ENCODE assay signal across 13 mouse cellular contexts in the genomic region with DNA sequence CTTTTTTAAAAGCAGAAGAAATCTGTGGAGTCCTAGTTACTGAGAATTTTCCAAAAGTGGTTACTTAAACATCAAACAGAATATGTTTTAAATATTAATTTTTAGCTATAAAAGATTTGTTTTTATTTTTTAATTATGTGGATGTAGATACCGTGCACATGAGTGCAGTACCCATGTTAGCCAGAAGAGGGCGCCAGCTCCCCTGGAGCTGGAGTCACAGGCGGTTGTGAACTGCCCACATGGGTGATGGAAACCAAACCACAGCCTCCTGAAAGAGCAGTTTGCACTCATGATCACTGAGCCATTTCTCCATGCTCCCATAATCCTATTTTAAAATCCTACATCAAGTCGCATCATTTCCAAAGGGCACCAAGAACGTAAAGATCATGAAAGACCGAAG. TPM values are rescaled to one million over a fixed set of nuclear protein-coding genes. Genes with fewer than 3 reads are reported as not detected.
DNase-seq lines count a peak whose midpoint lies in the region; ATAC-seq and TF ChIP-seq lines count a peak whose summit lies in the region.
"Had no signal": no experiment of that assay in that cellular context is flagged by ENCODE, and none has a peak within 500 bp of the region (broad histone marks: within the 10 kb centered on the region; RNA-seq: fewer than 3 reads in every experiment).

No protein-coding gene starts in this region.

- no peak overlapping the region for H3K27ac ChIP-seq in forebrain, embryonic 14.5 days (ENCODE audit: low read depth, low read length)
- H3K27ac ChIP-seq: embryonic facial prominence, embryonic 13.5 days; stomach, embryonic 15.5 days had no signal

- H3K4me1 ChIP-seq in lung, adult 2 months (ENCODE audit: control insufficient read depth, insufficient read depth, low read length) = no peaks in the 10 kb centered on the region
- H3K4me1 ChIP-seq in E14TG2a.4 (replicated peaks; ENCODE audit: low read depth, low read length) = peaks cover 26% of the 10 kb centered on the region
- peaks cover 1% of the 10 kb centered on the region; the same call in 1 of the 2 replicates for H3K4me1 ChIP-seq in forebrain, embryonic 14.5 days (ENCODE audit: control insufficient read depth, insufficient read depth, low read length)
- H3K4me1 ChIP-seq: stomach, embryonic 15.5 days had no signal

- no peak overlapping the region for H3K9ac ChIP-seq in forebrain, embryonic 14.5 days (ENCODE audit: low read length)
- H3K9ac ChIP-seq: embryonic facial prominence, embryonic 13.5 days; stomach, embryonic 15.5 days had no signal

- no peak overlapping the region for H3K4me2 ChIP-seq in forebrain, embryonic 14.5 days (ENCODE audit: low read length)
- H3K4me2 ChIP-seq: embryonic facial prominence, embryonic 13.5 days; stomach, embryonic 15.5 days had no signal

- H3K36me3 ChIP-seq in E14TG2a.4 (ENCODE audit: insufficient read depth, low read length) = no peaks in the 10 kb centered on the region
- H3K36me3 ChIP-seq in forebrain, embryonic 14.5 days (ENCODE audit: control insufficient read depth, insufficient read depth, low read length) = no peaks in the 10 kb centered on the region
- H3K36me3 ChIP-seq: embryonic facial prominence, embryonic 13.5 days; stomach, embryonic 15.5 days had no signal

- peaks cover 45% of the 10 kb centered on the region for H3K27me3 ChIP-seq in E14TG2a.4 (ENCODE audit: insufficient read depth, low read length)
- H3K27me3 ChIP-seq in forebrain, embryonic 14.5 days (replicated peaks; ENCODE audit: control insufficient read depth, insufficient read depth, low read length) = peaks cover 23% of the 10 kb centered on the region

- 64% methylated on average over 6 of the region's 6 CpGs for WGBS in lung, adult 2 months
- WGBS in forebrain, embryonic 14.5 days = 67% methylated on average over 6 of the region's 6 CpGs

- peaks cover 9% of the 10 kb centered on the region; the same call in 1 of the 2 replicates for H3K9me3 ChIP-seq in E14TG2a.4 (ENCODE audit: low read length)
- peaks cover 5% of the 10 kb centered on the region; the same call in 1 of the 2 replicates for H3K9me3 ChIP-seq in forebrain, embryonic 14.5 days (replicated peaks; ENCODE audit: control insufficient read depth, low read length)
- H3K9me3 ChIP-seq: stomach, embryonic 15.5 days had no signal

- H3K4me3 ChIP-seq in lung, adult 2 months (replicated peaks; ENCODE audit: extremely low read depth, low read depth, low read length) = no peak overlapping the region
- no peak overlapping the region for H3K4me3 ChIP-seq in E14TG2a.4 (replicated peaks; ENCODE audit: low read length)
- H3K4me3 ChIP-seq in forebrain, embryonic 14.5 days (ENCODE audit: low read depth, low read length) = no peak overlapping the region
- H3K4me3 ChIP-seq: embryonic facial prominence, embryonic 13.5 days; stomach, embryonic 15.5 days had no signal

- peak; percentile 44 for TF ChIP-seq CTCF in lung, adult 2 months (IDR thresholded peaks at IDR 0.05; ENCODE audit: insufficient read depth, low read length)
- peak; percentile 99 for TF ChIP-seq CTCF in E14TG2a.4 (conservative IDR thresholded peaks at IDR 0.05; ENCODE audit: low read length)

- no peak for DNase-seq in lung, adult 2 months
- no peak for DNase-seq in lung, postnatal 10 days
- peak; percentile 15 for DNase-seq in NIH3T3 (ENCODE audit: low read depth)
- DNase-seq in naive thymus-derived CD4-positive, alpha-beta T cell, adult 2 months (ENCODE audit: low read depth) = peak; percentile 65
- no peak for DNase-seq in right cerebral cortex, postnatal 25 days
- DNase-seq in forebrain, embryonic 14.5 days (ENCODE audit: low spot score) = no peak
- DNase-seq: cerebellum, adult 9-11 months; heart, adult 18-20 months; lung, postnatal 36 days had no signal

- ATAC-seq in forebrain, embryonic 14.5 days = no peak

- no peak for TF ChIP-seq POLR2A in lung, adult 2 months (IDR thresholded peaks at IDR 0.05; ENCODE audit: borderline replicate concordance, extremely low read depth, low read depth, low read length)

RNA-seq across cellular contexts. Expression of a gene that starts 1.4 kb away (rescaled TPM):
- 0.58 and 1.1 TPM in 2 replicates for polyA plus RNA-seq in lung, adult 2 months (2012; rRNA removed)
- 0.45 and 0.57 TPM in 2 replicates for polyA plus RNA-seq in forebrain, embryonic 14.5 days (2014; fragmentation: Nextera tagmentation; extraction: Ambion mirVana)

RNA-seq across cellular contexts. Expression of a gene that starts 27.9 kb away (rescaled TPM):
- 2.1 and 2.6 TPM in 2 replicates for polyA plus RNA-seq in lung, adult 2 months (2012; rRNA removed)
- not detected in 2 replicates for polyA plus RNA-seq in forebrain, embryonic 14.5 days (2014; fragmentation: Nextera tagmentation; extraction: Ambion mirVana)
- polyA plus RNA-seq: embryonic facial prominence, embryonic 13.5 days; hindbrain, embryonic 11.5 days had no signal

RNA-seq across cellular contexts. Expression of a gene that starts 41.6 kb away (rescaled TPM):
- 18.6 and 25.0 TPM in 2 replicates for polyA plus RNA-seq in lung, adult 2 months (2012; rRNA removed)
- polyA plus RNA-seq in forebrain, embryonic 14.5 days (2014; fragmentation: Nextera tagmentation; extraction: Ambion mirVana) = not detected in 2 replicates
- polyA plus RNA-seq: embryonic facial prominence, embryonic 13.5 days; hindbrain, embryonic 11.5 days; stomach, embryonic 15.5 days had no signal

RNA-seq across cellular contexts. Expression of a gene that starts 43.9 kb away (rescaled TPM):
- 12.2 and 20.6 TPM in 2 replicates for polyA plus RNA-seq in lung, adult 2 months (2012; rRNA removed)
- polyA plus RNA-seq in forebrain, embryonic 14.5 days (2014; fragmentation: Nextera tagmentation; extraction: Ambion mirVana) = not detected in 2 replicates

RNA-seq across cellular contexts. Expression of a gene that starts 52.3 kb away (rescaled TPM):
- 2.2 and 2.3 TPM in 2 replicates for polyA plus RNA-seq in lung, adult 2 months (2012; rRNA removed)
- not detected in 2 replicates for polyA plus RNA-seq in forebrain, embryonic 14.5 days (2014; fragmentation: Nextera tagmentation; extraction: Ambion mirVana)
- polyA plus RNA-seq: embryonic facial prominence, embryonic 13.5 days; hindbrain, embryonic 11.5 days; stomach, embryonic 15.5 days had no signal

Comparison
In these comparisons a context has a peak if more than half of its experiments do, and no peak if none do; other contexts are left out.
1. DNase-seq: peak in NIH3T3 (single experiment) and naive thymus-derived CD4-positive, alpha-beta T cell, adult 2 months (single experiment); none in lung, adult 2 months (single experiment), lung, postnatal 10 days (single experiment), right cerebral cortex, postnatal 25 days (single experiment) and forebrain, embryonic 14.5 days (single experiment).
2. RNA of a gene that starts 41.6 kb away (polyA plus RNA-seq): 18.6 to 25.0 TPM in lung, adult 2 months; not detected in forebrain, embryonic 14.5 days; every median in the first group is over 10 times any median in the second.